Mouse (Mus musculus) heart, postnatal 10 days (tissue): ENCODE results near the gene Apoc4. TPM values are rescaled to one million over a fixed set of nuclear protein-coding genes. Genes with fewer than 3 reads are reported as not detected.

Experiments used
- DNase-seq, 2 experiments: peaks; one replicate each; pipeline ENCODE4 v3.0.0; 2021
- intact Hi-C: fragments of 180-260 bp; cut with DNase I; formaldehyde crosslinking; loops from one replicate; pipeline ENCODE4 v1.15.1; 2025
- total RNA-seq, 2 experiments: library from RNA; stranded (reverse); gene quantifications; 2 replicates each; pipeline ENCODE4 v1.2.3; 2021

The Apoc4 gene
- not detected for total RNA-seq

- intact Hi-C loops = no loop called here
- no peak for DNase-seq
Observed at GRCm38 (mm10) chr7:19681202-19681694, at the start of gene Apoc4, which contains the start of gene Gm44805. Gene Apoc4, minus strand, starts transcription at chr7:19681479. Gene Gm44805, minus strand, starts transcription at chr7:19681423.

GRCm38 (mm10) chr7:19726541-19726940, 45.3 kb upstream of the Apoc4 start:
- DNase-seq = no peak
- intact Hi-C loops = no loop called here

GRCm38 (mm10) chr7:19724167-19724566, 42.9 kb upstream of the Apoc4 start:
- intact Hi-C loops = loop anchor here (2.0 kb wide), 1 partner anchor 15 kb away; no protein-coding TSS in a partner anchor
- DNase-seq = no peak

- intact Hi-C loops = no loop called here
- DNase-seq = peak; percentile 66 to 74
Observed at GRCm38 (mm10) chr7:19722754-19723195, 41.5 kb upstream of the Apoc4 start.

GRCm38 (mm10) chr7:19719200-19719599, 37.9 kb upstream of the Apoc4 start:
- intact Hi-C loops = no loop called here
- no peak for DNase-seq

GRCm38 (mm10) chr7:19718297-19718952, 37.1 kb upstream of the Apoc4 start:
- intact Hi-C loops = no loop called here
- DNase-seq = no peak

GRCm38 (mm10) chr7:19717346-19717745, 36.1 kb upstream of the Apoc4 start:
- DNase-seq = no peak
- intact Hi-C loops = loop anchor here (2.0 kb wide), 1 partner anchor 31 kb away; no protein-coding TSS in a partner anchor

GRCm38 (mm10) chr7:19716822-19717221, 35.5 kb upstream of the Apoc4 start:
- DNase-seq = no peak
- intact Hi-C loops = loop anchor here (2.0 kb wide), 1 partner anchor 32 kb away; no protein-coding TSS in a partner anchor

GRCm38 (mm10) chr7:19716055-19716682, 34.9 kb upstream of the Apoc4 start:
- no peak for DNase-seq
- intact Hi-C loops = loop anchor here (2.0 kb wide), 1 partner anchor 33 kb away; no protein-coding TSS in a partner anchor

GRCm38 (mm10) chr7:19715239-19716054, 34.2 kb upstream of the Apoc4 start, which contains the start of gene Tomm40:
Gene Tomm40, minus strand, starts transcription at chr7:19715438.
- DNase-seq = peak; percentile 99 to 100
- intact Hi-C loops = loop anchor here (2.0 kb wide), 1 partner anchor 33 kb away; no protein-coding TSS in a partner anchor

GRCm38 (mm10) chr7:19714836-19715235, 33.6 kb upstream of the Apoc4 start:
- intact Hi-C loops = no loop called here
- no peak for DNase-seq

GRCm38 (mm10) chr7:19713598-19713997, 32.3 kb upstream of the Apoc4 start:
- intact Hi-C loops = loop anchor here (1.0 kb wide), 1 partner anchor 44 kb away; no protein-coding TSS in a partner anchor
- no peak for DNase-seq

GRCm38 (mm10) chr7:19713196-19713595, 31.9 kb upstream of the Apoc4 start:
- intact Hi-C loops = loop anchor here (1.0 kb wide), 1 partner anchor 44 kb away; no protein-coding TSS in a partner anchor
- peak in 1 of 2 experiments; percentile 48 for DNase-seq

GRCm38 (mm10) chr7:19712414-19712813, 31.1 kb upstream of the Apoc4 start:
- intact Hi-C loops = no loop called here
- no peak for DNase-seq

GRCm38 (mm10) chr7:19710650-19711049, 29.4 kb upstream of the Apoc4 start:
- intact Hi-C loops = no loop called here
- no peak for DNase-seq

GRCm38 (mm10) chr7:19705271-19705670, 24.0 kb upstream of the Apoc4 start:
- no peak for DNase-seq
- intact Hi-C loops = no loop called here

GRCm38 (mm10) chr7:19704475-19704874, 23.2 kb upstream of the Apoc4 start:
- no peak for DNase-seq
- intact Hi-C loops = no loop called here

- DNase-seq = no peak
- intact Hi-C loops = no loop called here
Observed at GRCm38 (mm10) chr7:19702859-19703555, 21.7 kb upstream of the Apoc4 start.

GRCm38 (mm10) chr7:19701069-19701761, 19.9 kb upstream of the Apoc4 start:
- peak; percentile 85 to 89 for DNase-seq
- intact Hi-C loops = loop anchor here (1.0 kb wide), 1 partner anchor 32 kb away; no protein-coding TSS in a partner anchor
